Mouse (Mus musculus): Measurements from ENCODE around the gene Klc3.

Gene Klc3

DNA sequence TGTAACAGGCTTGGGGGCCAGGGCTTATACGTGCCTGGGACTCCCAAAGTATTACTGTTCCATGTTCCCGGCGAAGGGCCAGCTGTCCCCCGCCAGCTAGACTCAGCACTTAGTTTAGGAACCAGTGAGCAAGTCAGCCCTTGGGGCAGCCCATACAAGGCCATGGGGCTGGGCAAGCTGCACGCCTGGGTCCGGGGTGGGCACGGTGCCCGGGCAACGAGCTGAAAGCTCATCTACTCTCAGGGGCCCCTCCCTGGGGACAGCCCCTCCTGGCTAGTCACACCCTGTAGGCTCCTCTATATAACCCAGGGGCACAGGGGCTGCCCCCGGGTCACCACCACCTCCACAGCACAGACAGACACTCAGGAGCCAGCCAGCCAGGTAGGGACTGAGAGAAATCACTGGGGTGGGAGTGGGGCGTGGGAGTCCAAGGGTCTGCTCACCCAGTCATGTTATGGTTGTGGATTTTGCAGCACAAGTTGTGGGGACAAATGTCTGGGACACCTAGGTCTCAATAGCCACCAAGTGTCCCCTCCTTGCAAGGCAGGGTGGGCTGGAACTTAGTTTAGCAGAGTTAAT is 7.0 kb upstream of the Klc3 start:
- intact Hi-C loops (cut with DNase I), result no loop called here

DNA sequence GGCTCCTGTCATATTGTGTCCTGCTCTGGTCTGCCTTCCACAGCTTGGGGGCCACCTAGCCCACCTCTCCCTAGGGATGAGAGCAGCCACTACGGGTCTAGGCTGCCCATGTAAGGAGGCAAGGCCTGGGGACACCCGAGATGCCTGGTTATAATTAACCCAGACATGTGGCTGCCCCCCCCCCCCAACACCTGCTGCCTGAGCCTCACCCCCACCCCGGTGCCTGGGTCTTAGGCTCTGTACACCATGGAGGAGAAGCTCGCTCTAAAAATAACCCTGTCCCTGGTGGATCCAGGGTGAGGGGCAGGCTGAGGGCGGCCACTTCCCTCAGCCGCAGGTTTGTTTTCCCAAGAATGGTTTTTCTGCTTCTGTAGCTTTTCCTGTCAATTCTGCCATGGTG is 5.8 kb upstream of the Klc3 start:
- intact Hi-C loops (cut with DNase I), result loop anchor here (5.0 to 10.0 kb wide), 2 partner anchors 33 to 105 kb away; partner anchors contain the start of gene Nkpd1

DNA sequence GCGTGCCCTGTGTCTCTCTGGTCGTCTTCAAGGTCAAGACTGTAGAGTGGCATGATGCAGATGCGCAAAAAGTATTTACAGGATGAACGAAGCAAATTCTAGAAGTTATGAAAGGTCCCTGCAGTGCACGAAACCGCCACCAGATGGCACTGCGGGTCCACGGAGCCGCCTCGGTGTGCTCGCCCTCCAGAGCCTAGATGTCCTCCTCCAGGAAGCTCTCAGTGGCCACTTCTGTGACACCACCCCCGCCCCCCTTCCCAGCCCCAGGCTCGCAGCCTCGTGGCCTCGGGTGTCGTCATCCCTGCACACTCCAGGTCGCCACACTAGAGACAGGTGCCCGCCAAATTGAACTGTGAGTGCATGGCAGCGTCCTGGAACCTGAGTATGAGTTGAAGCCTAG is 1.5 kb upstream of the Klc3 start:
- intact Hi-C loops (cut with DNase I), result loop anchor here (5.0 to 10.0 kb wide), 2 partner anchors 37 to 109 kb away; partner anchors contain the start of gene Nkpd1

DNA sequence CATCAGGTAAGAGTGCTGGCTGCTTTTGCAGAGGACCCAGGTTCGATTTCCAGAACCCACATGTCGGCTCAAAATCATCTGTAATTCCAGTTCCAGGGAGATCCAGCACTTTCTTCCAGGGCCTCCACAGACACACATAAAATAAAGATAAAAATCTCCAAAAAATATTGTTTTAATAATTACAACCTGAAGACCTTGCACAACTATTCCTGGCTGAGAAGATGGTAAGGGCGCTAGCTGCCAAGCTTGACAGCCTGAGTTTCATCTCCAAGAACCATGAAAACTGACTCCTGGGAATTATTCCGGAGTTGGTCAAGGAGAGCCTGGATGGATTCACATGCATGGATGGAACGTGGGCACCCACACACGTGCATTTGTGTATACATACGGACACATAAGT is 572 bp upstream of the Klc3 start, which contains the start of gene Ckm:
TSS of gene Ckm (plus strand) at position 301 of the 400 bp plus-strand sequence.
- intact Hi-C loops (cut with DNase I), result loop anchor here (5.0 to 10.0 kb wide), 2 partner anchors 110 to 308 kb away; partner anchors contain the start of gene Nkpd1

DNA sequence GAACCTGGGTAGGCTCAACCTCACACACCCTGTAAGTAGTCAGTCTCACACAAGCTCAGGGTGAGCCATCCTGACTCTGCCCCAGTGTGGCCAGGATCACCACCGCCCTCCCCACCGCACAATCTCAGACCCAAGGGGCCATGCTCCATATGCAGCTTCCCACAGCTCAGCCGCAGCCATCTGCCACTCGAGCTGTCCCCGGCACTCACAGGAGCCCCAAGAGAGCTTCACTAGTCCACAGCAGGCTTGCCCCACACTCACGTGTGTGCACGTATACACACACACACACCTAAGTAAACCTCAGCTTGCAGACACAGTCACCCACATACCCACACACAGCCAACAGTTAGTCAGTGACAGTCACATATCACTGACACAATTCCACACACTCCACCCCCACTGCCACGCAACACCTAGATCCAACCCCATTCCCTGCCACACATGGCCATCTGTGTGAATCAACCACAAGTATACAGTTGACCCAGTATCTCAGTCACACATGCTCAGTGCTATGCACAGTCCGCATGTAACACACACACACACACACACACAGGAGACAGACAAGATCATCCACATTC is 1.3 kb downstream of the Klc3 start:
- intact Hi-C loops (cut with DNase I), result loop anchor here (5.0 to 10.0 kb wide), 2 partner anchors 112 to 310 kb away; partner anchors contain the start of gene Nkpd1

DNA sequence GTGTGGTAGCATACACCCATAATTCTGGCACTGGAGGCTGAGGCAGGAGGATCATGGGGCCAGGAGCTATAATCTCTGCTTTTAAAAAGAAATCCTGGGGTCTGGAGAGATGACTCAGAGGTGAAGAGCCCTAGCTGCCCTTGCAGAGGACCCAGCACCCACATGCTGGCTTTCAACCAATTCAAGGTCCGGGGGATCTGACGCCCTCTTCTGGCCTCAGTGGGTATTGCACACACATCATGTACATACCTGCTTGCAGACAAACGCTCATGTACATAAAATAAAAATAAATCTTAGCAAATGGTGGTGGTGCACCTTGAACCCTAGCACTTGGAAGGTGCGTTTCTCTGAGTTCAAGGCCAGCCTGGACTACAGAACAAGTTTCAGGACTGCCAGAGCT is 3.0 kb downstream of the Klc3 start:
- intact Hi-C loops (cut with DNase I), result loop anchor here (5.0 to 10.0 kb wide), 2 partner anchors 114 to 311 kb away; partner anchors contain the start of gene Nkpd1

DNA sequence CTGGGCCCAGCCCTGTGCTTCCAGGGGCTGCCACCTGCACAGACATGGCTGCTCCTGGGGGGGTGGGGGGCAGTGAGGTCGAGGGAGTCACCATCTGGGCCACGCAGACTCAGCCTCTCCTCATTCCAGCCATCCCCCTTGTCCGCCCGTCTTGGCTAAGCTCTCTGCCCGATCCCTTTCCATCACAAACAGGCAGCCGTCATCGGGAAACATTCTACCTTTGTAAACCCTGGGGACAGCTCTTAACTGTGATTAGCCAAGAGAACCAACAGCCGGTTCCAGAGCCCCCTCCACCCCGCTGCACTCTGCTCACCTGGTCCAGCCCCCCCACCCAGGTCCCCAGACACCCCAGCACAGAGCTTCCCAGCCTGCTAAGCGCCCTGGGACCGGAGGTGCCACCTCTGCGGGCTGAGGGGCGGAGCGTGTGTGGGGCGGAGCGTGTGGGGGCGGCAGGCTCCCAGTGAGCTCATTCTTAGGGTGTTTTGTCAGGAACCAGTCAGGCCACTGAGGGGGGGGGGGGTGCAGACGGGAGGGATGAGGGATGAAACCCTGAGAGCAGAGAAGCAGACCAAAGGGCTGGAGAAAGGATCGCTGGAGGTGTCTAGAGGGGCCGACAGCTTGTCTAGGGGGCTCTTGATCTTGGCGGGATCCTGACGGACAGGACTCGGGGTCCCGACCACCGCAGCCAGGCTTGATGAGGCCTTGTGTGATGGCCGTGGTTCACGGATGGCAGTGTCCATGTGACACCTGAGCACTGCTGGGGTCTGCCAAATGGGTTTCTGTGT is 4.2 kb downstream of the Klc3 start:
- intact Hi-C loops (cut with DNase I), result loop anchor here (5.0 to 10.0 kb wide), 2 partner anchors 115 to 313 kb away; partner anchors contain the start of gene Nkpd1

DNA sequence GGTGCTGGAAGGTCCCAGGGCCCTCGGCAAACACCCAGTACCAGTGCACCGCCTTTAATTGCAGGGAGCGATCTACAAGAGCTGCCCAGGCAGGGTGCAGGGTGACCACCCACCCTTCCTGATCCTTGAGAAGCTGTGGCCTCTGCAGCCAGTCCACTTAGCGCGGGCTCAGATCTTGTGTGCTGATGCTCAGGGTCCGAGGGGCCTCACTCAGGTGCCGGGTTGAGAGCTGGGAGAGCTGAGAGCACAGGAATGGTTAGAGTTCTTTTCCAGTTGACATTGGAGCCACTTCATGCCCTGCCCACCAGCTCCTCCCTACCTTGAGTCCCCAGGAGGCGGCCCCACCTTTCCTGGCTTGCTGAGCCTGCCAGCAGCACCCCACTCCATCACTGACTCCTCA is 9.4 kb downstream of the Klc3 start:
- intact Hi-C loops (cut with DNase I), result no loop called here

DNA sequence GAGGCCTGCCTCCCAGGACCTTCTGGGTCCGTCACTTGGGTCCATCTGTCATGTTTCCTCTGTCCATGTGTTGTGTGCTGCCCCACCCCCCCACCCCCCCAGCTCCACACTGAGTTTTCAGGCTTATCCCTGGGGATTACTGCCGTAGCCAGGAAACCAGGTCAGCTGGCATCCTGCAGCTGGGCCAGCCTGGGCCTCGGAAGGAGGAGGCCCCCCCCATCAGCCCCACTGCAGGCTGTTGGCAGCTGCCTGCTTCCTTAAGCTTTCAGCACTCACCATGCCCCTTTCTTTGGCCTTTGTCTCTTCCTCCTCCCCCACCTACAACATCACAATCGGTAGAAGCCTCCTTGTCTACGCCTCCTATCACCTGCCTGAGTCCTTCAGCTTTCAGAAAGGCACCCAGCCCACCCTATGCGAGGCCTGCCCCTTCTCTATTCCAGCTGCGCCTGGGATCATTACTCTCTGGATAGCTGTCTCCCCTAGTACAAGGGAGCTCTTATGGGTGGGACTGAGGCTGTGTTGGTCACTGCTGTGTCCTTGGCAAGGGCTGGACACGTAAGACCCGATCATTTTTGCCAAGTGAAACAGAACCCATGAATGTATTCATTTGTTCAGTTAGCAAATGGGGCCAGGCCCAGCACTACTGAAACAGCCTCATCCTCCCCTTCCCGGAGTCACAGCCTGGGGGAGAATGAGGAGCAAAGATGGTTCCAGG is 15.0 kb downstream of the Klc3 start:
- intact Hi-C loops (cut with DNase I), result no loop called here

DNA sequence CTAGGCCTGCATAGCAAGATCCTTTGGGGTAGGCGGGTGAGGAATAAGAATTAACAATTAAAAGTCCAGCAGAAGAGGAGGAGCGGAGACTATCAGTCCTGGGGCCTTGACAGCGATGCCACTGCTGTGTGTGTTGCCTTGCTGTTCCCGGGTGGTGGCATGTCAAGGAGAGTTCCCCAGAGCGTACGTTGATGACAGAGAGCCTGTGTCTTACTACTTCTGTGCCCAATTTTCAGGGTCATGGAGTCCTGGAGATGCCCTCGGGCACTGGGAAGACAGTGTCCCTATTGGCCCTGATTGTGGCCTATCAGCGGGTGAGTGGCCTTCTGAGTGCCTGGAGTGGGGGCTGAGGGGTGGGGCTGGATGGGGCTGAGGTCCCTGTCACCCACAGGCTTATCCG is 20.2 kb downstream of the Klc3 start:
- intact Hi-C loops (cut with DNase I), result no loop called here

DNA sequence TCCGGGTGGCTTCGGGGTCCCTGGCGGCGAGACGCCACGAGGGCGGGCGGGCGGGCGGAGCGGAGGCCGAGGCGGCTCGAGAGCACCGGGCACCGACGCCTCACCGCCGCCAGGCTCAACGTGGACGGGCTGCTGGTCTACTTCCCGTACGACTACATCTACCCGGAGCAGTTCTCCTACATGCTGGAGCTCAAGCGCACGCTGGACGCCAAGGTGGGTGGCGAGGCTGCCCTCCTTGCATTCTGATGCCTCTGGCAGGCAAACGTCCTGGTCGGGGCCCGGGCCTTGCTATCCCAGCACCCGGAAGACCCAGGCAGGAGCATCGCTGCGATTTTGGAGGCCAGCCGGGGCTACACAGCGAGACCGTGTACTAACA is 21.8 kb downstream of the Klc3 start:
- intact Hi-C loops (cut with DNase I), result no loop called here

DNA sequence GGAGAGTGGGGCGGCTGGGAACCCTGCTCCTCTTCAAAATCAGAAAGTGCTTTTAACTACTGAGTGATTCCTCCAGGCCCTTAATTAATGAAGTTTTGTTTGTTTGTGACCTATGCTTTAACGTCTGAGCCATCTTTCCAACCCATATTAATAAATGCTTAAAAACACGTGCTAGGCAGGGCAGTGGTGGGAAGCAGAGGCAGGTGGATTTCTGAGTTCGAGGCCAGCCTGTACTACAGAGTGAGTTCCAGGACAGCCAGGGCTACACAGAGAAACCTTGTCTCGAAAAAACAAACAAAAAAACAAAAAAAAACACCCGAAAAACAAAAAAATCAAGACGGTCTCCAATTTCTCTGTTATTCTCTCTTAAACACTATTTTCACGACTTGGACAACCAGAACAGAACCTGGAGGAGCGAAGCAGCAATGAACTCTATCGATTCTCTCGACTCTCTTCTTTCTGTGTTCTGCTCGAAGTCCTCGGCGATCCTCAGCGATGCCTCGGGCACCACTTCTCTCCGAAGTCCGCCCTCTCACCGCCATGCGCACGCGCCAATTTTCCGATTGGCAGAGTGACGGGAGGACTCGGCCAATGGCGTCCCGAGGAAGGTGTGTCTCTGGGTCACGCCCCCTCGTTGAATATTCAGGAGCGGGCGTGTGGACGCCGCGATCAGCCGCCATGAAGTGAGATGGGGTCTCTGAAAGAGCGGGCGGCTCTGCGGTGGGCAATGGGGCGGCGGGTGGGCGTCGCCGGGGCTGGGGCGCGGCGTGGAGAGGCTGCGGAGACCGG is 22.3 kb downstream of the Klc3 start, which contains the start of gene Ercc2:
TSS of gene Ercc2 (plus strand) at position 634 of the 789 bp plus-strand sequence.
- intact Hi-C loops (cut with DNase I), result no loop called here

DNA sequence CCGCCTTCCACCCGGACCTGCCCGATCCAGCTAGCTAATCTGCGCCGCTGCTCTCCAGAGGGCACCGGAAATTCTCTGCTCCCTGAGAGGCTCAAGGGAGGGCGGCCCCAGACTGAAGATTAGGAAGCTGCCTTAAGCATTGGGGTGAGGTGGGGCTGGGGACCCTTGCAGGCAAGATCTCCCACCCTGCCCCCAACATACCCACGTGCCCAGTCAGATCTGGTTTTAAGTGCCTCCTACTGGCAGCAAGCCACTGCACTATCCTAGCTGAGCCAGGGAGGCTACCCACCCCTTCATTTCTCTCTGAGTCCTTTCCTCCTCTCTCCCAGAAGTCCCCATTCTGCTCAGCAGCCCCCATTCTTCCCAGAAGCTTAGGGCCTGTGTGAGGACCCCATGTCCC is 25.9 kb downstream of the Klc3 start:
- intact Hi-C loops (cut with DNase I), result no loop called here

DNA sequence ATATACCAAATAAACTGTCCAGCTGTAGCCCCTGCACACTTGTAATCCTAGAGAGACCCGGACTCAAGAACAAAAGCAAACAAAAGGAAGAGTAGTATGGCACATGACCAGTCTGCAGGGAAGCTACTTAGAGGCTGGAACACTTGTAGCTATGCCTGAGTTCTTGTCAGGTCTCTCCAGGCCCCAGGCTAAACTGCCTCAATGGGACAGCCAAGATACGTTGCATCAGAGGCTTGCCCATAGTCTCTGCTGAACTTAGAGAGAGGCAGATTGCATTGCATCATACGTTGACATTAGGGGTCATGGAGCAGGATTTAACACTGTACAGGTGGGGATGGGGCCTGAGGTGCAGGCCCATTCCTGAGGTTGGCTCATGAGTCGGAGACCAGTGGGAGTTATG is 27.9 kb downstream of the Klc3 start:
- intact Hi-C loops (cut with DNase I), result no loop called here

DNA sequence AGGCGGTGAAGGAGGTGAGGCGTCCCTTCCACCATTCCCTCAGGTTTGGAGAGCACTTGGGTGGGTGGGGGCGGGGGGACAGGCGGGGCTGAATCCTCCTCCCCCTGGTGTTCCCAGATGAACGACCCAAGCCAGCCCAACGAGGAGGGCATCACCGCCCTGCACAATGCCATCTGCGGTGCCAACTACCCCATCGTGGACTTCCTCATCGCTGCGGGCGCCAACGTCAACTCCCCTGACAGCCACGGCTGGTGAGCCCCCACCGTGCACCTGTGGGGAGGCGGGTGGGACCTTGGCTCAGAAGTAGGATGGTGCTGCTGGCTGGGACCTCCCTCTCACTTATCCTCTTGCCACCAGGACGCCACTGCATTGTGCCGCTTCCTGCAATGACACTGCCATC is 28.5 kb downstream of the Klc3 start:
- intact Hi-C loops (cut with DNase I), result no loop called here

DNA sequence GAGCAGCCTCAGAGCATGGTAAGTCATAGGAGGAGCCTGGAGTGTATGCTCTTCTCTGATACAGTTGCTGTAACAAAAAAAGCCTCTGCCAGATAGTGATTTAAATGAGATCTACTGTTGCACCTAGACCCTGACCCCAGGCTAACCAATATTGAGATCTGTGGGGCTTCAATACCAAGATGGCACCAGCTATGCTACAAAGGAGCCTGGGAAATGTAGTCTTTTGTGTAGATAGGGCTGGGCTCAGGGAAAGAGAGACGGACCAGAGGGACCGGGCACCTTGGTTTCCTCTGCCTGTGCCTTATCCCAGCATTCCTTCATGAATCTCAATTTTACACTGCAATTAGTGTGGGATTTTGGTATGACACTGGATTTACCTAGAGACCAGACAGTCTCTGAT is 30.5 kb downstream of the Klc3 start:
- intact Hi-C loops (cut with DNase I), result no loop called here

DNA sequence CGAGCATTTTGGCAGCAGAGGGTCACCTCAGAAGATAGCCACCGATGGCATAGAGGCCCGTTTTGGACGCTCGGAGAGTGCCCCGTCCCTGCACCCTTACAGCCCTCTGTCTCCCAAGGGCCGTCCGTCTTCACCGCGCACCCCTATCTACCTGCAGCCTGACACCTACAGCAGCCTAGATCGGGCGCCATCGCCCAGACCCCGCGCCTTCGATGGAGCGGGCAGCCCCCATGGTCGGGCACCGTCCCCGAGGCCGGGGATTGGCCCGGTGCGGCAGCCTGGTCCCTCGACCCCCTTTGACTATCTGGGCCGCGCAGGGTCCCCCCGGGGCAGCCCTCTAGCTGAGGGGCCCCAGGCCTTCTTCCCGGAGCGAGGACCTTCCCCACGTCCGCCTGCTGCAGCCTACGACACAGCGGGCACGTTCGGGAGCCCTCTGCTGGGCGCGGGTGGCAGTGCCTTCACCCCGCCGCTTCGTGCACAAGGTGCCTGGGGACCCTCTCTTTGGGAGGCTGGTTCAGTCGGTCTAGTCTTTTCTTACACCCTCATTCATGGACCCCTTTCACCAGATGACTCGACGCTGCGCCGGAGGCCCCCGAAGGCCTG is 34.0 kb downstream of the Klc3 start:
- intact Hi-C loops (cut with DNase I), result no loop called here

DNA sequence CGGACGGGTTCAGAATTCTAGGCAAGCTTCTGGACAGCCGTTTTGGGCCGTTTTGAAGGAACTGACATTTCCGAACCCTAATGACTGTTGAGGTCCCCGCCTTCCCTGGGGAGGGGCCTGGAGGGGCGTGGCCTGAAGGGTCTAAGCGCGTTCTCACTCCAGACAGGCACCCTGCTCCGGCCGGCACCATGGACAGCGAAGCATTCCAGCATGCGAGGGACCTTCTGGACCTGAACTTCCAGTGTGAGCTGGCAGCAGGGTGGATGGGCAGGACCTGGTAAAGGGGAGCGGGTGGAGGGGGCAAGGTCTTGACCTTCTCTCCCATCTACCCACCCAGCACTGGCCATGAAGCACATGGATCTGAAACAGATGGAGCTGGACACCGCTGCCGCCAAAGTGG is 35.5 kb downstream of the Klc3 start:
- intact Hi-C loops (cut with DNase I), result no loop called here

DNA sequence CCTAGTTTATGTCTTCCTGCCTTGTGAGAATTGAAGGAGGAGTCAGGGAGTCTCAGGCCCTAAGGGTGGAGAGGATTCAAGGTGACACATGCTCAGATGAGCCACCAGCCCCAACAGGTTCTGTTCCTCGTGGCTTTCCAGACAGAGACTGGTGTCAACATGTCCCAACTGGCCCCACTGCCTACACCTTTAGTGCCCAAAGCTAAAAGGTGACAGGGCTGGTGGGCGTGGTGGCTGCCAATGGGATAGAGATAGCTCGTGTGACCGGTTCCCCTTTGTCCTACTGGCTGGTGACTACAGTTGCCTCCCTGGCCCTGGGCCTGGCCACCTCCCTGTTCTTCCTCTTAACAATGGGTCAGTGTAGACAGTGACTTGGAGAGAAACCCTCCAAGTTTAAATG is 38.5 kb downstream of the Klc3 start:
- intact Hi-C loops (cut with DNase I), result no loop called here

DNA sequence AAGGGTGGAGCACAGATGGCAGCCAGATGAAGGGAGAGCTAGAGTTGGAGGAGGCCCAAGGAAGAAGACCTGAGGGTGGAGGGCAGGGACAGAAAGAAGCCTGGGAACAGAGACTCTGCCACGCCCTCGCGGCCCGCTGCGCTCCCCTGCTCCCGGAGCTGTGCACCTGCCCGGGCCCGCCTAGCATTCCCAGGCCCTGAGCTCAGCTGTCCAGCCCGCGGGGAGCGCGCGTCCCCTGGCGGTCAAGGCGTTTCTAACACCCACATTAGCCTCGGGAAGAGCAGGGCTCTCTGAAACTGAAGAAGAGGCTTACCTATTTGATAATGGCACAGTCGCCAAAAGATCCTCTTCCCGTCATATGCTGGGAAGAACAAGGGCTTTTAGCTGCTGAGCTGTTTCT is 40.0 kb downstream of the Klc3 start:
- intact Hi-C loops (cut with DNase I), result no loop called here
